Mouse (Mus musculus) spleen, postnatal 10 days (tissue): Measurements from ENCODE around the gene Vangl1.
A peak's percentile ranks its signal among the peaks of the same experiment; 100 is the strongest.

Experiments used
- DNase-seq, 2 experiments: peaks; one replicate each; pipeline ENCODE4 v3.0.0; 2021 to 2022; ENCODE audit warnings: low spot score in 2 of 2

Vangl1 gene

GRCm38 (mm10) chr3:102144401-102144800 lies 60.1 kb downstream of the Vangl1 start:
- DNase-seq: peak in 1 of 2 experiments; percentile 49

DNA sequence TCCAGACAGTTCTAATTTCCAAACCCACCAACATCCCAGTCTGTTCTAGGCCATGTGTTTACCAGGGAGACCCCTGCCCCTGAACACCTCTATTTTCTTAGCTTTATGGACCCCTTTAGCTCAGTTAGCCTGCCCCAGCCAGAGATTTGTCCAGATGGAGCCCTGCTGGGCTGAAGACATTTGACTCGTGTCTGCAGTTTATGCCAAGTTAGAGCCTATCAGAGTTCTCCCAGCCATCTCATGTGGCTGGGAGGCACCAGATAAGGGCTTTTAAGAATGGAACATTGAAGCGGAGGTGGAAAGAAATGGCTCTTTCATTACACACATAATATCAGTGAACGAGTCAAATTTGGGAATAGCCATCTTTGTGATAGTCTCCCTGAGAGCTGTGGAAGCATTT lies 61.0 kb downstream of the Vangl1 start:
- DNase-seq: peak in 1 of 2 experiments; percentile 56

DNA sequence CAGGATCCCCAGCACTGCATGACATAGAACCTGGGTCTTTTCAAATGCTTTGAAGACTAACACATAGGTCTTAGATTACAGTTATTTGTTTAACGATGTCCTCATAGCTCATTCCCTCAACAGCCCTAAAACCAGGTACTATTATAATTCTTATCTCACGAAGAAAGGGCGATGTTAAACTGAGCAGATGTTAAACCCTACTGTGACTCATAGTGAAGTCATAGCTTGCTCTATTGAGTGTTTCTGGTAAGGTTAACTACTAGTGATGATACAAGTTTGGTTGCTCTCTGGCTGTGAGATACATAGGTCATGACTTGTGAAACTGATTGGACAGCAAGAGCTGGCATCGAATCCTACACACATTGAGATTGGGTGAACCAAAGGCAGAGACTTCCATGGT lies 61.5 kb downstream of the Vangl1 start:
- DNase-seq: no peak

DNA sequence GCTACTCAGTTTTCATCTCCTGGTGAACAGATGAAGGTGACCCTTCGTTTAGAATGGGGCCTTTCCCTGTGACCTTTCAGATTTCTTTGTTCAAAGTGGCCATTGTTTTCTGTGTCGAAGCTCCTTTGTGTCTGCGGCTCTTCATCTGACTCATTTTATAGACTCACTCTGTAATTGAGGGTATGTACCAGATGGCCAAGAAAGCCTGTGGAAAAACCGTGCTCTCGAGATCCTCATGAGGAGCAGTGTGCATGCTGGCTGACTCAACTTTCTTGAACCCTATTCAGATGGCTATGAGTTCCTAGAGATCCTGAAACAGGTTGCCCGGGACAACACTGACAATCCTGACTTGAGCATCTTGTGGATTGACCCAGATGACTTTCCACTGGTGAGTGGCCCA lies 62.6 kb downstream of the Vangl1 start:
- no peak for DNase-seq

GRCm38 (mm10) chr3:102141451-102141850 lies 63.0 kb downstream of the Vangl1 start:
- no peak for DNase-seq

DNA sequence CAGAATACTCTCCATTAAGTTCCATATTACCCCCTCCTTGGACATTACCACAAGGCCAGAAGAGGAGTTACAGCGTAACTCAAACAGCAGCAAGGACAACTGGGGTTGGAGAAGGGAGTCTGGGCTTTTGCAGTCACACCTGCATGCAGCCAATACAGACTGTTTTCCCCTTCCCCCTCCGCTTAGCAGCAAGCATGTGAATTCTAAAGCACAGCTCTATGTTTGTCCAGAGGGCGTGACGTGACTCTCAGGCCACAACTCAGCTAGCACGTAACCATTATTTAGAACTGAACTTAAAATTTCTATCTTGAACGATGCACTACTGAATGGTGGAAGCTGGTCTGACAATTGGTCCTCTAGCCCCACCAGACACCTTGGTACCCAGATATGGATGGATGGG lies 63.9 kb downstream of the Vangl1 start:
- DNase-seq: no peak

- DNase-seq: no peak
Observed at GRCm38 (mm10) chr3:102138899-102139298, 65.6 kb downstream of the Vangl1 start.

DNA sequence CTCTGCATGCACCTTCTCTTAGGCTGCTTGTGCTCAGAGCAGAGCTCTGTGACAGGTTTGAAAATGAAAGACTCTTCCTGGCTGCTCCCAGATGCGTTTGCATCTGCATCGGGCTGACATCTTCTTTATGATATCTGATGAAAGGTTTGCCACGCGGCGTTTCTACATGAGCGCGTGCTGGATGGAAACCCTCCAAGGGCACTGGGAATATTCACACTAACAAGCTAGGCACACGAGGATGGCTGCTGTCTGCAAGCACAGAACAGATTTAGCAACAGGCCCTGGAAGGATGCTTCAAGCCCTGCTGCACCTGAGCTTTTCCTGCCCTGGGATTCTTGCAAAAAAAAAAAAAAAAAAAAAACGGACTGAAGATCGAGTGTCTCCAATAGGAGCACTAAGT lies 67.3 kb downstream of the Vangl1 start:
- no peak for DNase-seq

DNA sequence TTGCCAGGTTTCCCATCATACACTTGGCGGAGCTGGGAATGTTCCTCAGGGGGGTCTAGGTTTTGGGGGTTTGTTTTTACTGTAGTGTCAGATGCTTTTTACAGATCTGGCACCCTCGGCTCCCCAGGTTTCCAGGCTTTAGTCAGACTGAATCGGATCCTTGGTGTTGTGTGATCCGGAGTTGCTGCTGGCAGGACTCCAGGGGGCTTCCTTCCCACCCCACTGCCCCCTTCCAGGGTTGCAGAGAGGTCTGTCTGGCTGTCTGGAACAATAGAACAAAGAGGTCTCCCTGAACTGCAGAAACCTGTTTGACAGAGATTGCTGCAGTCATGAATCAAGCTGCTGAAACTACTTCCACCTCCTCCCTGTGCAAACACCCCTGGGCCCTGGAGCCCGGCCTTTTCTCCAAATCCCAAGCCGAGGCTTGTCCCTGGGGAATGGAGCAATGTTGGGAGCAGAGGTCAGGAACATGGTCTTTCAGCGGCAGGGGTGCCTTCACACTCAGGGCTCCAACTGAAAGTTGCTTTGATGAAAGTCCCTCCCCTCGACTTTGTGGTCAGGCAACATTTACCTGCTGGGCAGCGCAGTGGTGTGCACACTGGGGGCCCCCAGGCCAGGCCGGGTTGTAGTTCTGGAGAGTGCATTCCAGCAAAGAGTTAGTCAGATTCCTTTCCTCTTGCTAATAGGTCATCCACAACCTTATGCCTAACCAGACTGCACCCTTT lies 68.9 kb downstream of the Vangl1 start:
- no peak for DNase-seq

- DNase-seq: no peak
Observed at GRCm38 (mm10) chr3:102131627-102132324, 72.7 kb downstream of the Vangl1 start.

DNA sequence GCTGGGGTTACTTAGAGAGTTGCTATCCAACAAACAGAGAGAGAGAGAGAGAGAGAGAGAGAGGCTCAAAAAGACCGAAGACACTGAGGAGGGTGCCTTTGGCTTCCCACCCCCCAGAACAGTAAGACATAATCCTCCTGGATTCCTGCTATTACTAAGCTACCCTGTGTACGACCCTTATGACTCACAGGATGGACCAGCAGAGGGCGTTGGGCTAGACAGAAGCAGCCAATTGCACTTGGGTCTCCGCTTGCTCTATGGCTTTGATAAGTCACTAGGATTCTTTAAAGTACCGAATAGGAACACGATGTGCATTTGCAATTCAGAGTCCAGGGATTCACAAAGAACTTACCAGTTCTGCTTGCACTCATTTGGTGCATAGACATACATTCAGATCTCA lies 74.0 kb downstream of the Vangl1 start:
- peak in 1 of 2 experiments; percentile 33 for DNase-seq

DNA sequence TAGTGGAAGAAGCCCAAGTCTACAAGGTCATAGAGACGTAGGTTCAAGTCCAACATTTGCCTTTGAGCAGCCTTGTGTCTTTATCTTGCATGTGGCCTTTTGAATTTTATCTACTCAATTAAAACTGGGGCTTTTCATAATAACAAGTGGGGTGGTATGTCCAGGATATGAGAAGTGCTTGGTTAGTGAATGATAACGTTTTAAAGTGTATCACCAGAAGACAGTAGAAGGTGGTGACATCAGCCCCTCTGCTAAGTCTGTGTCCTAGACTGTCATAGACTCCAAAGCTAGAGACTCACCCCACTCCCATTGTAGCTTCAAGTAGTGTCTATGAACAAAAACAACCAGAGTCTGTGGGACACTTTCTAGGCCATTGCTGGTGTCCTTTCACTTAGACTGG lies 76.3 kb downstream of the Vangl1 start:
- DNase-seq: no peak

DNA sequence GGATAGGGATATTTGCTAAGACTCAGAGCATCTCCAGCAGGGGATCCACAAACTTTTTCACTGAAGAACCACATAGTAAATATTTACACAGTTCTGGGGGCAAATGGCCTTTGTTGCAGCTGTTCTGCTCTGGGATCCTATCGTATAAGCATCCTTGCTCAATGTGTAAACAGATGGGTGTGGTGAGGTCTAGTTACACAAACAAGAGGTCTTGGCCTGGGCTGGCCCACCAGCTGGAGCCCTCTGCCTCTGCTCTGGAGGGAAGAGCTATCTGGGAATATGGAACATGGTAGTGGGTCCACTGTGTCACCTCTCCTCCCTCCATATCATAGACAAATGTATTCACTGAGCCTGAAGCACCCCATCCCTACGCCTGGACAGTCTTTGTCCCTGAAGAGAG lies 77.4 kb downstream of the Vangl1 start:
- DNase-seq: no peak

GRCm38 (mm10) chr3:102125546-102125945 lies 78.9 kb downstream of the Vangl1 start:
- DNase-seq: no peak

GRCm38 (mm10) chr3:102123654-102124053 lies 80.8 kb downstream of the Vangl1 start:
- DNase-seq: no peak

GRCm38 (mm10) chr3:102122046-102122445 lies 82.4 kb downstream of the Vangl1 start:
- peak in 1 of 2 experiments; percentile 47 for DNase-seq

DNA sequence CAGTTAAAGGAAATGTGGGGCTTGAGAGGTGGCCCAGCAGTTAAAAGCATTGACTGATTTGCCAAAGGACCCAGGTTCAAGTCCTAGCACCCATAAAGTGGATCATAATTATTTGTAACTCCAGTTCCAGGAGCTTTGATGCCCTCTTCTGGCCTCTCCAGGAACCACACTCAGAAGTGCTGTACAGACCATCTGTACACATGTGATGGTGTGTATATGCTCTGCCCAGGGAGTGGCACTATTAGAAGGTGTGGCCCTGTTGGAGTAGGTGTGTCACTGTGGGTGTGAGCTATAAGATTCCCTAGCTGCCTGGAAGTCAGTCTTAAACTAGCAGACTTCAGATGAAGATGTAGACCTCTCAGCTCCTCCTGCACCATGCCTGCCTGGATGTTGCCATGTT lies 83.5 kb downstream of the Vangl1 start:
- peak in 1 of 2 experiments; percentile 66 for DNase-seq

- no peak for DNase-seq
Observed at GRCm38 (mm10) chr3:102111979-102112599, 92.4 kb downstream of the Vangl1 start.

DNA sequence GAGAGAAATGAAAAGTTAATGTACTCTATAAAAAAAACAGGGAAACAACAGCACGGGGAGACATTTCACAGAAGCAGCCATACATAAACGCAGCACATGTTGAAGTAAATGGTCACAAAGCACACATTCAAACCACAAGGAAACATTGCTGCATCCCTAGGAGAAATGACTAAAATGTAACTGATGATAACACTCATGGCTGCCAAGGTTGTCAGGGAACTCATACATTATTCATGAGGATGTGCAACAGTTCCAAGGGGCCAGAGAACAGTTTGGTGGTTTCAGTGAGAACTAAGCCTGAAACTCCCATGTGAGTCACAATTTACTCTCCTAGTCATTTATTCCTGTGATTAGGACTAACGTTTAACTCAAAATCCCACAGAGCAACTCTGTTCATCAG lies 96.3 kb downstream of the Vangl1 start:
- no peak for DNase-seq

DNA sequence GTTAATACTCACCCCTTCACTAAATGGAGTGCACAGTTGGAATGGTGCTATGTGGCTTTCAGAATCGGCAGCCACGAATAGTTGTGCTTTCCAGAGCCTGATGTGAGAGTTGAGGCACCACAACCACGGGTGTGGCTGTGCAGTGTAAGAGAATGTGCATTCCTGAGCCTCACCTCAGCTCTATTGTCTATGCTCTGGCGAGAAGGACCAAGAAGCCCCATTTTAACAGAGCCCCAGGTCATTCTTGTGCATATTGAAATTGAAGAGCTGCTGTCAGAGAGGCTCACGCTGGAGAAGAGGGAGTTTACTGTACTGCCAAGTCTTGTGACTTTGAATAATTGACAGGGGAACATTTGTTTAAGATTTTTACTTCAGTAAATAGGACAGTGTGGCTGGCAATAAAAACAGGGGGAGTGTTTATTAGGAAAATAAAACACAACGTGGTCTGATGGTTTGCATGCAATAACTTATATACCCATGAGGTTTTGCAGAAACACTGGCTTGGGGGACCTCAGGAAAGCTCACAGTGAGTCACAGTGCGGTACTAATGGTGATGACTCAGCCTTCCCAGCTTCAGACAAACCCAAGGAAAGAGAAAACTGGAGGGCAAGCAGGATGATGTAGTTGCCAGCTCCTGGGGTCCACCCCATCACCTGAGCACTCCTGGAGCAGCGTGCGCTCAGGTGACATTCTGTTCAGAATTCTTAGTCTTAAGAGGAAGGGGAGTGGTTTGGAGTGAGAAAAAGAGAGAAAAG lies 100.5 kb downstream of the Vangl1 start:
- no peak for DNase-seq
